Mouse (Mus musculus) left cerebral cortex, adult 2 months (tissue): Measurements from ENCODE around the gene Dnajb13. TPM values are rescaled to one million over a fixed set of nuclear protein-coding genes. Genes with fewer than 3 reads are reported as not detected.

Experiments
- DNase-seq, 2 experiments: peaks; one replicate each; pipeline ENCODE4 v3.0.0; 2021 to 2022; ENCODE audit warnings: low spot score in 2 of 2, mixed read lengths in 1 of 2; ENCODE audit errors: extremely low spot score in 1 of 2
- H3K27ac ChIP-seq: fragments of 200-600 bp; 2 replicates; pipeline ENCODE4 v1.8.1; 2022
- H3K4me3 ChIP-seq: fragments of 200-600 bp; 2 replicates; pipeline ENCODE4 v1.8.1; 2022
- CTCF ChIP-seq: fragments of 200-600 bp; IDR thresholded peaks from 2 replicates; pipeline ENCODE4 v1.8.1; 2022; ENCODE audit warnings: antibody characterized with exemption, mild to moderate bottlenecking, moderate library complexity
- intact Hi-C: fragments of 180-260 bp; cut with DNase I; formaldehyde crosslinking; loops from one replicate; pipeline ENCODE4 v1.15.1; 2025
- total RNA-seq, 2 experiments: library from RNA; stranded (reverse); gene quantifications; 2 replicates each; pipeline ENCODE4 v1.2.3; 2021

Gene Dnajb13
- total RNA-seq, 2 experiments from 2014 or later, result 0.28 to 0.50 TPM

GRCm38 (mm10) chr7:100465248-100465647 lies 49.5 kb downstream of the Dnajb13 start:
- intact Hi-C loops, result no loop called here
- H3K4me3 ChIP-seq, result no peak overlapping the region
- DNase-seq, result no peak
- no peak for TF ChIP-seq CTCF
- H3K27ac ChIP-seq, result peak overlapping the region; percentile 72

- H3K4me3 ChIP-seq, result no peak overlapping the region
- no peak overlapping the region for H3K27ac ChIP-seq
- intact Hi-C loops, result no loop called here
- no peak for DNase-seq
- no peak for TF ChIP-seq CTCF
These were observed 50.5 kb downstream of the Dnajb13 start for GRCm38 (mm10) chr7:100464248-100464647.

- no peak overlapping the region for H3K27ac ChIP-seq
- intact Hi-C loops, result no loop called here
- no peak overlapping the region for H3K4me3 ChIP-seq
- no peak for DNase-seq
- no peak for TF ChIP-seq CTCF
These were observed 51.0 kb downstream of the Dnajb13 start for GRCm38 (mm10) chr7:100463757-100464156.

GRCm38 (mm10) chr7:100463194-100463593 lies 51.6 kb downstream of the Dnajb13 start:
- no peak for DNase-seq
- intact Hi-C loops, result no loop called here
- no peak overlapping the region for H3K4me3 ChIP-seq
- TF ChIP-seq CTCF, result no peak
- H3K27ac ChIP-seq, result no peak overlapping the region

GRCm38 (mm10) chr7:100461621-100462151 lies 53.1 kb downstream of the Dnajb13 start:
- no peak for TF ChIP-seq CTCF
- intact Hi-C loops, result loop anchor here (2.0 kb wide), 2 partner anchors 31 to 145 kb away; partner anchors contain the start of genes Rab6a and Ucp2
- no peak overlapping the region for H3K4me3 ChIP-seq
- H3K27ac ChIP-seq, result peak overlapping the region; percentile 90
- peak; percentile 44 to 67 for DNase-seq

- intact Hi-C loops, result loop anchor here (2.0 kb wide), 2 partner anchors 33 to 147 kb away; partner anchors contain the start of genes Rab6a and Ucp2
- no peak for TF ChIP-seq CTCF
- no peak for DNase-seq
- Histone ChIP-seq H3K27ac (peak overlapping the region; percentile 44; the same call in 1 of the 2 replicates), H3K4me3 (no peak overlapping the region)
These were observed 54.9 kb downstream of the Dnajb13 start for GRCm38 (mm10) chr7:100459862-100460261.

GRCm38 (mm10) chr7:100458153-100458552 lies 56.6 kb downstream of the Dnajb13 start:
- TF ChIP-seq CTCF, result no peak
- intact Hi-C loops, result no loop called here
- Histone ChIP-seq H3K27ac (no peak overlapping the region), H3K4me3 (no peak overlapping the region)
- DNase-seq, result no peak

Other genes with a start within 250 kb of the Dnajb13 start
- 1 to 10 TPM; 6.5 to 8.5 TPM for gene P4ha3, start 229.4 kb downstream of the Dnajb13 start, total RNA-seq
- 10 to 100 TPM; 25.3 to 28.8 TPM for gene C2cd3, start 142.7 kb downstream of the Dnajb13 start, total RNA-seq
- 100 to 1,000 TPM; 220 to 230 TPM for gene Ppme1, start 142.7 kb downstream of the Dnajb13 start, total RNA-seq
- gene Ucp3, start 42.0 kb downstream of the Dnajb13 start, total RNA-seq, result 1 to 10 TPM; 2.9 TPM
- 10 to 100 TPM; 69.0 to 79.3 TPM for gene Ucp2, start 21.6 kb downstream of the Dnajb13 start, total RNA-seq
- gene Coa4, start 22.1 kb upstream of the Dnajb13 start, total RNA-seq, result 10 to 100 TPM in 1 of 2 experiments, 1 to 10 TPM in 1; 9.3 to 12.3 TPM
- gene Rab6a, start 92.5 kb upstream of the Dnajb13 start, total RNA-seq, result 100 to 1,000 TPM; 394 to 436 TPM
- 10 to 100 TPM; 73.3 to 78.9 TPM for gene Mrpl48, start 93.3 kb upstream of the Dnajb13 start, total RNA-seq
- 100 to 1,000 TPM; 139 to 153 TPM for gene Plekhb1, start 147.5 kb upstream of the Dnajb13 start, total RNA-seq
- 100 to 1,000 TPM; 215 to 220 TPM for gene Fam168a, start 191.7 kb upstream of the Dnajb13 start, total RNA-seq